Mouse (Mus musculus): ENCODE measurements around the gene Taar7a. TPM values are rescaled to one million over a fixed set of nuclear protein-coding genes. Genes with fewer than 3 reads are reported as not detected.

Gene Taar7a
- polyA plus RNA-seq (2016; fragmentation: Nextera tagmentation; extraction: Ambion mirVana) = not detected in 2 replicates

DNA sequence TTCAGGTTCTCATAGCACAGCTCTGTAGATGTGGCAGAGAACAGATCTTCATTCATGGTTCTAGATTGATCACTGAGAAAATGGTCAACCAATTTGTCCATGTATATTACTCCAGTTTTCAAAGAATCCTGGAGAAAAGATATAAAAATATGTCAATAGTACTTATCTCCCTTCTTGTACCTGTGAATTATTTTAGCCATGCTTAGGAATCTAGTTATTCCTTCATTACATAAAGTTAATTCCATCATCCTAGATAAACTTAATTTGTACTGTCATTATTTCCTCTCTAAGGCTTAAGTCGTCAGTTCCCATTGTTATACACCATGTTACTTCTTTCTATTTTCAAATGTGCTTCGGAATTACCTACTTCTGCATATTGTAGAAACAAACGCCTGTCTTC, at the start of gene Taar7a:
Gene Taar7a (minus strand): TSS at position 101 of the 400 bp plus-strand sequence.
- no peak for DNase-seq (ENCODE audit: low spot score)
- Histone ChIP-seq H3K27me3 (ENCODE audit: insufficient read depth, poor library complexity, severe bottlenecking) (no peaks in the 10 kb centered on the region), H3K9me3 (peaks cover 2% of the 10 kb centered on the region; the same call in 1 of the 2 replicates), H3K36me3 (no peaks in the 10 kb centered on the region), H3K27ac (no peak within 1 kb of the TSS), H3K4me1 (replicated peaks) (no peaks in the 10 kb centered on the region), H3K4me3 (no peak within 1 kb of the TSS)
- 90% methylated on average over 3 of the region's 3 CpGs for WGBS

- H3K27me3 ChIP-seq (ENCODE audit: insufficient read depth, poor library complexity, severe bottlenecking) = no peaks in the 10 kb centered on the region
- H3K9me3 ChIP-seq = no peaks in the 10 kb centered on the region
- WGBS = 80% methylated on average over 2 of the region's 2 CpGs
- no peak overlapping the region for H3K27ac ChIP-seq
- H3K4me3 ChIP-seq = no peak overlapping the region
- DNase-seq (ENCODE audit: low spot score) = no peak
- no peaks in the 10 kb centered on the region for H3K4me1 ChIP-seq (replicated peaks)
- no peaks in the 10 kb centered on the region for H3K36me3 ChIP-seq
These were observed 47.0 kb upstream of the Taar7a start for GRCm38 (mm10) chr10:24040120-24040869.

GRCm38 (mm10) chr10:24037314-24037713, 44.0 kb upstream of the Taar7a start, which contains the start of gene Taar7e:
Gene Taar7e, plus strand, starts transcription at chr10:24037614.
- H3K27me3 ChIP-seq (ENCODE audit: insufficient read depth, poor library complexity, severe bottlenecking) = no peaks in the 10 kb centered on the region
- no peaks in the 10 kb centered on the region for H3K36me3 ChIP-seq
- no peak within 1 kb of the TSS for H3K27ac ChIP-seq
- no peaks in the 10 kb centered on the region for H3K9me3 ChIP-seq
- WGBS = 94% methylated on average over 2 of the region's 2 CpGs
- no peak within 1 kb of the TSS for H3K4me3 ChIP-seq
- no peak for DNase-seq (ENCODE audit: low spot score)
- no peaks in the 10 kb centered on the region for H3K4me1 ChIP-seq (replicated peaks)

GRCm38 (mm10) chr10:24031347-24031746, 38.1 kb upstream of the Taar7a start:
- Histone ChIP-seq H3K27me3 (ENCODE audit: insufficient read depth, poor library complexity, severe bottlenecking) (no peaks in the 10 kb centered on the region), H3K4me3 (no peak overlapping the region), H3K36me3 (no peaks in the 10 kb centered on the region), H3K27ac (no peak overlapping the region), H3K4me1 (replicated peaks) (no peaks in the 10 kb centered on the region), H3K9me3 (no peaks in the 10 kb centered on the region)
- DNase-seq (ENCODE audit: low spot score) = no peak

- no peaks in the 10 kb centered on the region for H3K27me3 ChIP-seq (ENCODE audit: insufficient read depth, poor library complexity, severe bottlenecking)
- no peak within 1 kb of the TSS for H3K4me3 ChIP-seq
- no peak for DNase-seq (ENCODE audit: low spot score)
- no peaks in the 10 kb centered on the region for H3K4me1 ChIP-seq (replicated peaks)
- H3K27ac ChIP-seq = no peak within 1 kb of the TSS
- H3K9me3 ChIP-seq = no peaks in the 10 kb centered on the region
- no peaks in the 10 kb centered on the region for H3K36me3 ChIP-seq
These were observed 33.6 kb upstream of the Taar7a start, which contains the start of gene Taar7d for GRCm38 (mm10) chr10:24026922-24027321. Gene Taar7d, plus strand, starts transcription at chr10:24027222.

GRCm38 (mm10) chr10:24008143-24008542, 14.9 kb upstream of the Taar7a start:
- no peaks in the 10 kb centered on the region for H3K36me3 ChIP-seq
- H3K27ac ChIP-seq = no peak overlapping the region
- H3K4me3 ChIP-seq = no peak overlapping the region
- 86% methylated on average over 1 of the region's 1 CpGs for WGBS
- H3K4me1 ChIP-seq (replicated peaks) = no peaks in the 10 kb centered on the region
- no peaks in the 10 kb centered on the region for H3K9me3 ChIP-seq
- no peak for DNase-seq (ENCODE audit: low spot score)
- no peaks in the 10 kb centered on the region for H3K27me3 ChIP-seq (ENCODE audit: insufficient read depth, poor library complexity, severe bottlenecking)

GRCm38 (mm10) chr10:24007034-24007433, 13.8 kb upstream of the Taar7a start:
- H3K9me3 ChIP-seq = no peaks in the 10 kb centered on the region
- H3K36me3 ChIP-seq = no peaks in the 10 kb centered on the region
- no peaks in the 10 kb centered on the region for H3K27me3 ChIP-seq (ENCODE audit: insufficient read depth, poor library complexity, severe bottlenecking)
- DNase-seq (ENCODE audit: low spot score) = no peak
- no peaks in the 10 kb centered on the region for H3K4me1 ChIP-seq (replicated peaks)
- H3K4me3 ChIP-seq = no peak overlapping the region
- 71% methylated on average over 2 of the region's 2 CpGs for WGBS
- no peak overlapping the region for H3K27ac ChIP-seq

DNA sequence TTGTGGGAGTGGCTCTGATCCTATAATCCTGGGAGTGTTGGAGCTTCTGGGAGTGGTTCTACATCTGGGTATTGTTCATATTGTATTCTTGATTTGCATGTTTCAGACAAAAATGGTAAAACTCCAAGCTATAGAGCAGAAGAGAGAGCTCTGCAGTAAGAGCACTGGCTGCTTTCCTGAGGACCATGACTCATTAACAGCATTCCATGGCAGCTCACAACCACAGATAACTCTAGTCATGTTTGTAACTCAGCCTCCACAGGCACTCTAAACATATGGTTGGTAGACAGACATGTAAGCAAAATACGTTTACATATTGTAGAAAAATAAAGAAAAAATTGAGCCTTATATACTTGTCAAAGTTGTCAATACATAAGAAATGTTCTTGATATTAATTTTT, 13.2 kb upstream of the Taar7a start:
- 88% methylated on average over 1 of the region's 1 CpGs for WGBS
- no peaks in the 10 kb centered on the region for H3K27me3 ChIP-seq (ENCODE audit: insufficient read depth, poor library complexity, severe bottlenecking)
- no peak overlapping the region for H3K27ac ChIP-seq
- H3K36me3 ChIP-seq = no peaks in the 10 kb centered on the region
- H3K9me3 ChIP-seq = no peaks in the 10 kb centered on the region
- H3K4me1 ChIP-seq (replicated peaks) = no peaks in the 10 kb centered on the region
- no peak for DNase-seq (ENCODE audit: low spot score)
- no peak overlapping the region for H3K4me3 ChIP-seq

GRCm38 (mm10) chr10:23999639-24000038, 6.4 kb upstream of the Taar7a start, which contains the start of gene Taar7b:
Gene Taar7b, plus strand, starts transcription at chr10:23999939.
- no peaks in the 10 kb centered on the region for H3K36me3 ChIP-seq
- 89% methylated on average over 1 of the region's 1 CpGs for WGBS
- no peaks in the 10 kb centered on the region for H3K27me3 ChIP-seq (ENCODE audit: insufficient read depth, poor library complexity, severe bottlenecking)

GRCm38 (mm10) chr10:23986419-23986818, 6.9 kb downstream of the Taar7a start:
- no peaks in the 10 kb centered on the region for H3K27me3 ChIP-seq (ENCODE audit: insufficient read depth, poor library complexity, severe bottlenecking)
- H3K4me1 ChIP-seq (replicated peaks) = peaks cover 7% of the 10 kb centered on the region; the same call in 1 of the 2 replicates
- H3K36me3 ChIP-seq = no peaks in the 10 kb centered on the region
- peaks cover 3% of the 10 kb centered on the region; the same call in 1 of the 2 replicates for H3K9me3 ChIP-seq
- 88% methylated on average over 5 of the region's 5 CpGs for WGBS
- H3K27ac ChIP-seq = no peak overlapping the region
- no peak overlapping the region for H3K4me3 ChIP-seq
- DNase-seq (ENCODE audit: low spot score) = no peak

More at GRCm38 (mm10) chr10:23999639-24000038, 6.4 kb upstream of the Taar7a start, which contains the start of gene Taar7b:
- DNase-seq (ENCODE audit: low spot score) = no peak
- no peak within 1 kb of the TSS for H3K27ac ChIP-seq
- H3K9me3 ChIP-seq = no peaks in the 10 kb centered on the region
- H3K4me3 ChIP-seq = no peak within 1 kb of the TSS
- no peaks in the 10 kb centered on the region for H3K4me1 ChIP-seq (replicated peaks)

GRCm38 (mm10) chr10:23985546-23985945, 7.7 kb downstream of the Taar7a start, which contains the start of gene Taar6:
Gene Taar6, minus strand, starts transcription at chr10:23985646.
- H3K27me3 ChIP-seq (ENCODE audit: insufficient read depth, poor library complexity, severe bottlenecking) = no peaks in the 10 kb centered on the region
- H3K9me3 ChIP-seq = peaks cover 3% of the 10 kb centered on the region; the same call in 1 of the 2 replicates
- H3K4me3 ChIP-seq = no peak within 1 kb of the TSS
- DNase-seq (ENCODE audit: low spot score) = no peak
- WGBS = 68% methylated on average over 8 of the region's 8 CpGs
- peaks cover 7% of the 10 kb centered on the region; the same call in 1 of the 2 replicates for H3K4me1 ChIP-seq (replicated peaks)
- no peak within 1 kb of the TSS for H3K27ac ChIP-seq
- no peaks in the 10 kb centered on the region for H3K36me3 ChIP-seq

DNA sequence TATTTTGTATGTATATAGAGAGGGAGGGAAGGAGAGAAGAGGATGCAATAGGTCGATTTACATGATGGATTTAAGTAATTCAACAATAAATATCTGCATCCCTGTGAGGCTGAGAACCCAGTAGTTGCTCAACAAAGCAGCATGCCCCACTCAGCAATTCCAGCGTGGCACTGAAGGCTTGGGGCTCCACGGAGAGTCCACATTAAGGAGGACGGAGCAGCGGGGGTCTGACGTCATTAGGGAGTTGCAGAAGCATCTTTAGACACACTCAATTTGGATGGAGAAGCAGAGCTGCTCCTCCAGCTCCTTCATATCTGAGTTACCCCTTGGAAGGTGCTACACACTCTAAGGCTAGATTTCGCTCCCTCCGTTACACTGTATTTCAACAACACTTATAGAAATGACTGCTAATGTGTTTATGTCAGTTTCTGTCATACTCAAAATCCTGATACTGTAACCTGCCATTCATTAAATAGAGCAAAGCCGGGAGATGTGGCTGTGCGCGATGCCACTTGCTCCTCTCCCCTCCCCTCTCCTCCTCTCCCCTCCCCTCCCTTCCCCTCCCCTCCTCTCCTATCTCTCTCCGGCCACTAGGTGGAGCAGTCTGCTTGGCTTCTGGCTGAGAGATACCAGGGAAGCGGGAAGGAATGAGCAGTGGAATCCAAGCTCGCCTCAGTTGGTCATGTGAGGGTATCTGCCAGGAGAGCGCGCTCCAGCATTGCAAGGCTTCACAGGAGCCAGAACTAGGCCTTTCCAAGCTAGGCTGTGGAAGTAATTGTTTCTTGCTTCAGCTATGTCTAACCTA, 14.2 kb downstream of the Taar7a start:
- 46% methylated on average over 16 of the region's 16 CpGs for WGBS

DNA sequence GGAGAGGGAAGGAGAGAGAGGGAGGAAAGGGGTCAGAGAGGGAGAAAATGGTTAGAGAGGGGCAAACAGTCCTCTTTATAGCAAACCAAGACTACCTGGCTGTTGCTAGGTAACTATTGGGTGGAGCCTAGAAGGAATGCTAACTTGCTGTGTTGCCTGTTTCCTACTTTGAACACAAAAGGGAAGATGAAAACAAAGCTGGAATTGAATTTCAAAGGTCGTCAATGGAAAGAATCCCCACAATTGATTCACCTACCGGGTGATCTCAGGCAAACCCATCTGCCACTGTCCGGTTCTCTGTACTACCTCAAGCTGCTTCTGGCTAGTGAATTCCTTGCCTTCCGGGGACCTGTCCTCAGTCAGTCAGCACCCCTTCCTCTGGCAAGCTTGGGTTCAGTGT, 15.3 kb downstream of the Taar7a start:
- 37% methylated on average over 4 of the region's 4 CpGs for WGBS
- H3K27me3 ChIP-seq (ENCODE audit: insufficient read depth, poor library complexity, severe bottlenecking) = no peaks in the 10 kb centered on the region

More for the DNA sequence above, 14.2 kb downstream of the Taar7a start:
- Histone ChIP-seq H3K27ac (no peak overlapping the region), H3K9me3 (no peaks in the 10 kb centered on the region), H3K36me3 (no peaks in the 10 kb centered on the region), H3K4me3 (no peak overlapping the region), H3K4me1 (replicated peaks) (peaks cover 7% of the 10 kb centered on the region; the same call in 1 of the 2 replicates), H3K27me3 (ENCODE audit: insufficient read depth, poor library complexity, severe bottlenecking) (no peaks in the 10 kb centered on the region)
- DNase-seq (ENCODE audit: low spot score) = peak; percentile 80

More for the DNA sequence above, 15.3 kb downstream of the Taar7a start:
- Histone ChIP-seq H3K27ac (no peak overlapping the region), H3K36me3 (no peaks in the 10 kb centered on the region), H3K9me3 (no peaks in the 10 kb centered on the region), H3K4me1 (replicated peaks) (0 out of 2 replicates have a peak, but pooled peaks cover 3% of the 10 kb centered on the region), H3K4me3 (no peak overlapping the region)
- DNase-seq (ENCODE audit: low spot score) = no peak
